Mouse (Mus musculus) G1E (cell line): ENCODE data around the gene 4933405L10Rik. TPM values are rescaled to one million over a fixed set of nuclear protein-coding genes. Genes with fewer than 3 reads are reported as not detected.

Source experiments
- ATAC-seq: 2 replicates; pipeline ENCODE4 v1.8.0; 2016; ENCODE audit warnings: mild to moderate bottlenecking; ENCODE audit not compliant: insufficient number of reproducible peaks, poor library complexity, low FRiP score, severe bottlenecking; ENCODE audit errors: extremely low read depth
- DNase-seq: peaks from one replicate; pipeline ENCODE4 v3.0.0; 2012; ENCODE audit warnings: low spot score
- H3K27me3 ChIP-seq: 2 replicates; pipeline ENCODE4 v1.6.1; 2012; ENCODE audit warnings: mild to moderate bottlenecking, low read length, inconsistent platforms; ENCODE audit not compliant: insufficient read depth
- H3K36me3 ChIP-seq: replicated peaks from 2 replicates; pipeline ENCODE3; 2012; ENCODE audit warnings: mild to moderate bottlenecking, inconsistent platforms
- H3K4me1 ChIP-seq: 2 replicates; pipeline ENCODE4 v1.6.1; 2012; ENCODE audit warnings: low read depth, low read length, inconsistent platforms, mixed read lengths; ENCODE audit not compliant: insufficient read depth
- H3K4me3 ChIP-seq: 2 replicates; pipeline ENCODE4 v1.5.1; 2012; ENCODE audit warnings: low read depth, mild to moderate bottlenecking, inconsistent platforms, low read length, moderate library complexity, mixed read lengths
- H3K9me3 ChIP-seq: replicated peaks from 2 replicates; pipeline ENCODE4 v1.6.1; 2012; ENCODE audit warnings: inconsistent platforms
- CTCF ChIP-seq: IDR thresholded peaks from 2 replicates; pipeline ENCODE4 v1.5.1; 2012; ENCODE audit warnings: low read depth, low read length, inconsistent platforms, mixed read lengths
- GATA1 ChIP-seq: IDR thresholded peaks from 2 replicates; pipeline ENCODE4 v1.6.1; 2012; ENCODE audit warnings: borderline replicate concordance, low read length, inconsistent platforms, mixed read lengths
- GATA2 ChIP-seq: IDR thresholded peaks from 2 replicates; pipeline ENCODE4 v1.6.1; 2012; ENCODE audit warnings: low read depth, low read length, inconsistent platforms, borderline replicate concordance
- POLR2AphosphoS5 ChIP-seq: IDR thresholded peaks from 2 replicates; pipeline ENCODE4 v1.6.1; 2012; ENCODE audit warnings: low read depth, low read length, inconsistent platforms; ENCODE audit not compliant: insufficient replicate concordance
- TAL1 ChIP-seq: conservative IDR thresholded peaks from 2 replicates; pipeline ENCODE4 v1.6.1; 2012; ENCODE audit warnings: low read depth, low read length, inconsistent platforms, mixed read lengths
- polyA plus RNA-seq: library from polyadenylated mRNA; stranded (reverse); fragments of >175 nt; gene quantifications from 2 replicates; pipeline ENCODE4 v1.2.3, GENCODE M21; 2012
- total RNA-seq, 2 experiments: library from RNA; stranded (forward) in 1 of 2; stranded (reverse) in 1 of 2; fragments of 200-1000 nt in 1 of 2; fragments of >200 nt in 1 of 2; fragmentation: Nextera tagmentation in 1 of 2; gene quantifications; 2 replicates each; pipeline ENCODE4 v1.2.3; 2014 to 2017

The 4933405L10Rik gene
- total and polyA plus RNA-seq, 3 experiments = 0.05 TPM; not detected in 2

DNA sequence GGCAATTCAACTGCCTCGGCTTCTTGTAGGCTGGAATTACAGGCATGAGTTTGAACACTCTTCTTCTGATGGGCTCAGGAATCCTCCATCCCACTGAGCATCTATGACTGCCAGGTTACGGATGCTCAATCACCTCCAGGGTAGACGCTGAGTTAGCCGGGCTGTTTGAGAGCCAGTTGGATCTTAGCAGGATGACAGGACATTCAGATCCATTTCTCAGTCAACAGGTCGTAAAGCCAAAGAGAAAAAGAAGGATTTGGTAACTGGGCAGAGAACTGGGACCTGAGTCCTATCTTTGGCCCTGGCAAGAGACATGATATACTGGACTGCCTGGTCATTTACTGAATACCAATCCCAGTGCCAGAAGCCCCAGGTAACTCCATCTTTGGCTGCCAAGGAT, 31.8 kb downstream of the 4933405L10Rik start:
- H3K9me3 ChIP-seq = no peaks in the 10 kb centered on the region
- DNase-seq = no peak
- H3K4me1 ChIP-seq = no peaks in the 10 kb centered on the region
- no peak for ATAC-seq
- H3K4me3 ChIP-seq = no peak overlapping the region
- H3K36me3 ChIP-seq = no peaks in the 10 kb centered on the region
- 0 out of 2 replicates have a peak, but pooled peaks cover 7% of the 10 kb centered on the region for H3K27me3 ChIP-seq
- no peak for TF ChIP-seq GATA1
- no peak for TF ChIP-seq GATA2
- TF ChIP-seq POLR2AphosphoS5 = no peak
- TF ChIP-seq TAL1 = no peak
- no peak for TF ChIP-seq CTCF

DNA sequence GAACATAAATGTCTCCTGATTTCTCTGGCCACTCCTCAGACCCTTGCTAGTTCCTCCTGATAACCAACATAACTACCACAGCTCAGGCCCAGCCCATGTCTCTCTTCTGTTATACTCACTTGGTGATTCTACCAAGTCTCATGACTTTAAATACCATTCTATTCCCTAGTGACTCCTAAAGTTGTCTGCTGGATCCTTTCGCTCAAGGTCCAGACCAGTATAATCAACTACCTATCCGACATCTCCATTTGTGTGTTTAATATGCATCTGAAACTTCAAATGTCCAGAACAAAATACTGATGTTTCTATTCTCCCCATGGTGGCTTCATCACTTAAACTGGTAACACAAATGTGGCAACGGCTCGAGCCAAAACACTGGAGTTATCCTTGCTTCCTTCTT, 35.8 kb downstream of the 4933405L10Rik start:
- Histone ChIP-seq H3K27me3 (no peaks in the 10 kb centered on the region), H3K9me3 (no peaks in the 10 kb centered on the region), H3K4me1 (peaks cover 7% of the 10 kb centered on the region), H3K36me3 (peaks cover 2% of the 10 kb centered on the region), H3K4me3 (no peak overlapping the region)
- no peak for ATAC-seq
- TF ChIP-seq GATA2 (no peak), GATA1 (no peak), TAL1 (no peak), POLR2AphosphoS5 (no peak), CTCF (no peak)
- no peak for DNase-seq

DNA sequence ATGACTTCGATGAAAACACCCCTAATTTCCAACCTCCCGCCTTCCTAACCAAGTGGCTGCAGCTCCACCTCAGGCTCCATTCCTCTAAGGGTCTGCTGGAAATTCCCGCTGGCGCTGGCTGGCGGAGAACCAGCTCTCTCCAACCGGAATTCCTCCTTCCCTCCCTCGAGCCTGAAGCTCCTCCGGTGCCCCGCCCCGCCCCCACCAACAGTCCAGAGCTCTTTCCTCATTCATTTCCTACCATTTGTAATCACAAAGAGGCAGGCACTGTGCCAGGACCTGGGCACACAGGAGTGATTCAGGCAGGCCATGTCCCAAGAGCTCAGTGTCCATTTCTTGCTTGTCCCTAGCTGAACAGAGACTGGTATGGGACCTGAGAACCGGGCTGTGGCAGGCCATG, 43.2 kb downstream of the 4933405L10Rik start:
- H3K4me3 ChIP-seq = no peak overlapping the region
- H3K27me3 ChIP-seq = no peaks in the 10 kb centered on the region
- H3K36me3 ChIP-seq = peaks cover 5% of the 10 kb centered on the region
- H3K4me1 ChIP-seq = peaks cover 16% of the 10 kb centered on the region
- ATAC-seq = no peak
- DNase-seq = no peak
- TF ChIP-seq POLR2AphosphoS5 = no peak
- TF ChIP-seq GATA2 = no peak
- TF ChIP-seq TAL1 = no peak
- no peak for TF ChIP-seq CTCF
- no peak for TF ChIP-seq GATA1
- no peaks in the 10 kb centered on the region for H3K9me3 ChIP-seq

DNA sequence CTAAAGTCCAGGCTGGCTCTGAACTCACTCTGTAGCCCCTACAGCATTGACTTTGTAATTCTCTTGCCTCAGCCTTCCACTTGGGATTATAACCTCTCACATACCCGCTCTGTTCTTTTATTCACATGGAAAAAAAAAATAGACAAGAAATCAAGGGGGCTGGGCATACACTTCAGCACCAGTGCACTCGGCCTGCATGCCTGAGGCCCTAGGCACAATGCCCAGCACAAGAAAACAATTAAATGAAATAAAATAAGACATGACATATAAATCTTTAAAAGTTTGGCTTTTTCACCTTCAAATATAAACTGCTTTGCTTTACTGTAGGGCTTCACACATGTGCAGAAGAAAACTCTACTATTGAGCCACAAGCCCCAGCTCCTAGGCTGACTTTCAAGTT, 46.5 kb downstream of the 4933405L10Rik start:
- H3K4me1 ChIP-seq = peaks cover 20% of the 10 kb centered on the region
- peaks cover 3% of the 10 kb centered on the region for H3K36me3 ChIP-seq
- DNase-seq = no peak
- no peak overlapping the region for H3K4me3 ChIP-seq
- no peaks in the 10 kb centered on the region for H3K9me3 ChIP-seq
- no peak for TF ChIP-seq GATA2
- ATAC-seq = no peak
- H3K27me3 ChIP-seq = no peaks in the 10 kb centered on the region

DNA sequence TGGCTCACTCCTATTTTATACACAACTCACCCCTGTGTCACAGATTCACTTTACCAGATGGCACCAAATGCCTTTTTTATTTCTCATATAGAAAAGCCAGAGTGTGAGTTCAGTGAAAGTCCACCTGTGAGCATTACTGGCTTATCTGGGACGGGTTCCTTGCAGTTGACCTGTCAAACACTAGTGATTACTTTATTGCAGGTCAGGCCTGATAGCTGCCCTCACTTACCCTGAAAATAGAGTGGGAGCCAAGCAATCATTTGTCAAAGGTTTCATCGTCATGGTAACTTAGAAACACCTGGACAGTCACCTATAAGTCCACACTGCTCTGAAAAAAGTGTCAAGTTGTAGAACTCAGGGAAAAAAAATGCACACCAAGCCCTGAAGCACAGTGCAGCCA, 47.2 kb downstream of the 4933405L10Rik start:
- Histone ChIP-seq H3K4me1 (peaks cover 27% of the 10 kb centered on the region), H3K9me3 (no peaks in the 10 kb centered on the region), H3K27me3 (no peaks in the 10 kb centered on the region), H3K36me3 (peaks cover 3% of the 10 kb centered on the region), H3K4me3 (no peak overlapping the region)
- no peak for ATAC-seq
- DNase-seq = no peak
- TF ChIP-seq CTCF (no peak), GATA1 (no peak), GATA2 (no peak), TAL1 (no peak), POLR2AphosphoS5 (no peak)

DNA sequence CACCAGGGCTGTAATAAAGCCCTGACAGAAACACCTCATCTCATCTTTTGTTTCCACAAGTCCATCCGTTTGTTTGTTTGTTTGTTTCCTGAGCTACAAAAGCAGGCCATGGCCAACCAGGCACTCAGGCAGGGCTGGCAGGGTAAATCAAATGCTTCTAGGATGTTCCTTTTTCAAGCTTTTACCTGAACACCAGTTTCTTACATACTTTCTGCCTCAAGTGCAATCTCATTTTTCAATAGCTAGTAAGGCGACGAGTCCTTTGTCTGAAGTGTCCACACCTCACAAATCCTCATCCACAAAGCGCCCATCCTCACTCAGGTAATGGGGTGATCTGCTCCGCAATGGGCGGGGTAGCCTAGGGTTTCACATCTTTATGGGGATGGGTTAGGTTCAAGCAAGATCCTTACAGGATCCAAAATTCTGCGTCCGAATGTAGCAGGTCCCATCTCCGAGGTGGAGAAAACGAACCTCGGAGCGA, 50.4 kb downstream of the 4933405L10Rik start:
- TF ChIP-seq POLR2AphosphoS5 = no peak
- TF ChIP-seq GATA1 = no peak
- TF ChIP-seq GATA2 = no peak
- TF ChIP-seq CTCF = no peak
- TF ChIP-seq TAL1 = no peak
- Histone ChIP-seq H3K27me3 (peaks cover 4% of the 10 kb centered on the region; the same call in 1 of the 2 replicates), H3K36me3 (no peaks in the 10 kb centered on the region), H3K9me3 (no peaks in the 10 kb centered on the region), H3K4me1 (peaks cover 21% of the 10 kb centered on the region), H3K4me3 (peak overlapping the region; percentile 83)
- no peak for ATAC-seq
- DNase-seq = peak; percentile 13

DNA sequence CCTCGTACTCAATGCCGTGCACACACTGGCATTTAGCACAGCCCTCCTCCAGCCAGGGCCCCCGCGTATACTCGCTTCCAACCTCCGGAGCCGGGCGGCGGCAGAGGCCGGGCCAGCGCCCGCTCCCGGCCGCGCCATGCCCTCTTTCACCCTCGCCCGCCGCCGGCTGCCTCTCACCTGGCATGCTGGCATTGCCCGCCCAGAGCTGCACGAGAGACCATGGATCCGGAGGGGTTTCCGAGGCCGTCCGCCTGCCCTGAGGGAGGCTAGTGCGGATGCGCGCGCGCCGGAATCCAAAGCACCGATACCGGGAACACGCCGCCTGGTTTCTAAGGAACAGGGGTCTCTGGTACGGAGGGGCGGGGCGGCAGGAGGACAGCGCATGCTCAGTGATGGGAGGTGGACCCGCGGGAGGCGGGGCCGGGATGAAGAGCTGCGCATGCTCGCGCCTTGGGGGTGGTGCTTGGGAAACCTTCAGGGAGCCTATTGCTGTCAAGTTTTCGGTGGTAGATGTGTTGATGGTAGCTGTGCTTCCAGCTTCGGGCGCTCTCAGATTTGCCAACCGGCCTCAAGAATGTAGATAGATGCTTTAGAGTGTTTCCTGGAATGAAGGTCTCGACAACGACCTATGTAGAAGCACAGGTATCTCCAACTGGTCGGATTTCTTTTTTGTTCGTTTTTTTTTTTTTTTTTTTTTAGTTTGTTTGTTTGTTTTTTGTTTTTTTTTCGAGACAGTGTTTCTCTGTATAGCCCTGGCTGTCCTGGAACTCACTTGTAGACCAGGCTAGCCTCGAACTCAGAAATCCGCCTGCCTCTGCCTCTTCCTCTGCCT, 51.0 kb downstream of the 4933405L10Rik start, which contains the start of gene Gfod2:
Gene Gfod2, minus strand, starts transcription at position 388 of the 832 bp plus-strand sequence.
- Histone ChIP-seq H3K36me3 (no peaks in the 10 kb centered on the region), H3K9me3 (no peaks in the 10 kb centered on the region), H3K4me1 (peaks cover 17% of the 10 kb centered on the region), H3K27me3 (peaks cover 4% of the 10 kb centered on the region; the same call in 1 of the 2 replicates), H3K4me3 (peak within 1 kb of the TSS; percentile 83)
- DNase-seq = peak; percentile 97
- TF ChIP-seq CTCF (no peak), GATA1 (no peak), GATA2 (no peak), POLR2AphosphoS5 (no peak), TAL1 (no peak)
- peak; percentile 88 for ATAC-seq

Other genes with a start within 250 kb of the 4933405L10Rik start
Only the 20 nearest of the 23 such genes appear.
- not detected in 2 replicates for gene Zdhhc1, start 210.8 kb upstream of the 4933405L10Rik start, total RNA-seq (2014; fragmentation: Nextera tagmentation)
- gene Zdhhc1, start 210.8 kb upstream of the 4933405L10Rik start, total RNA-seq (2017) = 0.16 and 0.29 TPM in 2 replicates
- gene Zdhhc1, start 210.8 kb upstream of the 4933405L10Rik start, polyA plus RNA-seq = 0.02 and 0.03 TPM in 2 replicates
- gene Hsd11b2, start 188.9 kb upstream of the 4933405L10Rik start, total RNA-seq (2014; fragmentation: Nextera tagmentation) = not detected in 2 replicates
- gene Hsd11b2, start 188.9 kb upstream of the 4933405L10Rik start, total RNA-seq (2017) = not detected in 2 replicates
- gene Hsd11b2, start 188.9 kb upstream of the 4933405L10Rik start, polyA plus RNA-seq = not detected in 2 replicates
- 151 and 178 TPM in 2 replicates for gene Atp6v0d1, start 141.6 kb upstream of the 4933405L10Rik start, total RNA-seq (2014; fragmentation: Nextera tagmentation)
- gene Atp6v0d1, start 141.6 kb upstream of the 4933405L10Rik start, total RNA-seq (2017) = 110 and 118 TPM in 2 replicates
- 30.0 and 37.0 TPM in 2 replicates for gene Atp6v0d1, start 141.6 kb upstream of the 4933405L10Rik start, polyA plus RNA-seq
- gene Ripor1, start 102.4 kb upstream of the 4933405L10Rik start, total RNA-seq (2014; fragmentation: Nextera tagmentation) = 179 and 221 TPM in 2 replicates
- gene Ripor1, start 102.4 kb upstream of the 4933405L10Rik start, total RNA-seq (2017) = 8.0 and 11.0 TPM in 2 replicates
- 141 and 150 TPM in 2 replicates for gene Ripor1, start 102.4 kb upstream of the 4933405L10Rik start, polyA plus RNA-seq
- gene Ctcf, start 71.1 kb upstream of the 4933405L10Rik start, total RNA-seq (2014; fragmentation: Nextera tagmentation) = 97.8 and 133 TPM in 2 replicates
- 62.3 and 78.9 TPM in 2 replicates for gene Ctcf, start 71.1 kb upstream of the 4933405L10Rik start, total RNA-seq (2017)
- gene Ctcf, start 71.1 kb upstream of the 4933405L10Rik start, polyA plus RNA-seq = 155 and 190 TPM in 2 replicates
- not detected in 2 replicates for gene Agrp, start 70.3 kb upstream of the 4933405L10Rik start, total RNA-seq (2014; fragmentation: Nextera tagmentation)
- gene Agrp, start 70.3 kb upstream of the 4933405L10Rik start, total RNA-seq (2017) = not detected in 2 replicates
- gene Agrp, start 70.3 kb upstream of the 4933405L10Rik start, polyA plus RNA-seq = 0.10 TPM in 1 of 2 replicates, not detected in the other
- 2.4 TPM in 1 of 2 replicates, not detected in the other for gene Carmil2, start 21.4 kb upstream of the 4933405L10Rik start, total RNA-seq (2014; fragmentation: Nextera tagmentation)
- gene Carmil2, start 21.4 kb upstream of the 4933405L10Rik start, total RNA-seq (2017) = 0.22 and 0.35 TPM in 2 replicates
- gene Carmil2, start 21.4 kb upstream of the 4933405L10Rik start, polyA plus RNA-seq = 0.59 and 0.89 TPM in 2 replicates
- 44.1 and 51.9 TPM in 2 replicates for gene Acd, start 6.6 kb upstream of the 4933405L10Rik start, total RNA-seq (2014; fragmentation: Nextera tagmentation)
- gene Acd, start 6.6 kb upstream of the 4933405L10Rik start, total RNA-seq (2017) = 25.8 and 28.7 TPM in 2 replicates
- gene Acd, start 6.6 kb upstream of the 4933405L10Rik start, polyA plus RNA-seq = 47.8 and 65.6 TPM in 2 replicates
- 3.6 and 6.2 TPM in 2 replicates for gene Pard6a, start 6.5 kb upstream of the 4933405L10Rik start, total RNA-seq (2014; fragmentation: Nextera tagmentation)
- 18.5 and 19.6 TPM in 2 replicates for gene Pard6a, start 6.5 kb upstream of the 4933405L10Rik start, total RNA-seq (2017)
- 6.2 and 6.6 TPM in 2 replicates for gene Pard6a, start 6.5 kb upstream of the 4933405L10Rik start, polyA plus RNA-seq
- 9.5 and 16.8 TPM in 2 replicates for gene Enkd1, start 555 bp downstream of the 4933405L10Rik start, total RNA-seq (2014; fragmentation: Nextera tagmentation)
- 10.5 and 13.6 TPM in 2 replicates for gene Enkd1, start 555 bp downstream of the 4933405L10Rik start, total RNA-seq (2017)
- 52.5 and 62.1 TPM in 2 replicates for gene Enkd1, start 555 bp downstream of the 4933405L10Rik start, polyA plus RNA-seq
- gene Gfod2, start 51.0 kb downstream of the 4933405L10Rik start, total RNA-seq (2014; fragmentation: Nextera tagmentation) = 0.92 and 4.4 TPM in 2 replicates
- 1.8 and 4.9 TPM in 2 replicates for gene Gfod2, start 51.0 kb downstream of the 4933405L10Rik start, total RNA-seq (2017)
- 2.6 and 3.0 TPM in 2 replicates for gene Gfod2, start 51.0 kb downstream of the 4933405L10Rik start, polyA plus RNA-seq
- gene Ranbp10, start 119.7 kb downstream of the 4933405L10Rik start, total RNA-seq (2014; fragmentation: Nextera tagmentation) = 35.6 and 114 TPM in 2 replicates
- 12.5 and 14.3 TPM in 2 replicates for gene Ranbp10, start 119.7 kb downstream of the 4933405L10Rik start, total RNA-seq (2017)
- 22.1 and 29.3 TPM in 2 replicates for gene Ranbp10, start 119.7 kb downstream of the 4933405L10Rik start, polyA plus RNA-seq
- not detected in 2 replicates for gene Tsnaxip1, start 120.1 kb downstream of the 4933405L10Rik start, total RNA-seq (2014; fragmentation: Nextera tagmentation)
- 0.06 and 0.16 TPM in 2 replicates for gene Tsnaxip1, start 120.1 kb downstream of the 4933405L10Rik start, total RNA-seq (2017)
- not detected in 2 replicates for gene Tsnaxip1, start 120.1 kb downstream of the 4933405L10Rik start, polyA plus RNA-seq
- gene Cenpt, start 145.6 kb downstream of the 4933405L10Rik start, total RNA-seq (2014; fragmentation: Nextera tagmentation) = 25.2 and 31.4 TPM in 2 replicates
- 14.4 and 14.6 TPM in 2 replicates for gene Cenpt, start 145.6 kb downstream of the 4933405L10Rik start, total RNA-seq (2017)
- gene Cenpt, start 145.6 kb downstream of the 4933405L10Rik start, polyA plus RNA-seq = 12.7 and 12.9 TPM in 2 replicates
- 18.1 and 22.5 TPM in 2 replicates for gene Thap11, start 147.5 kb downstream of the 4933405L10Rik start, total RNA-seq (2014; fragmentation: Nextera tagmentation)
- gene Thap11, start 147.5 kb downstream of the 4933405L10Rik start, total RNA-seq (2017) = 35.8 and 42.5 TPM in 2 replicates
- 31.7 and 34.2 TPM in 2 replicates for gene Thap11, start 147.5 kb downstream of the 4933405L10Rik start, polyA plus RNA-seq
- gene Nutf2, start 152.9 kb downstream of the 4933405L10Rik start, total RNA-seq (2014; fragmentation: Nextera tagmentation) = 378 and 465 TPM in 2 replicates
- 87.1 and 116 TPM in 2 replicates for gene Nutf2, start 152.9 kb downstream of the 4933405L10Rik start, total RNA-seq (2017)
- 284 and 322 TPM in 2 replicates for gene Nutf2, start 152.9 kb downstream of the 4933405L10Rik start, polyA plus RNA-seq
- 32.7 and 53.4 TPM in 2 replicates for gene Edc4, start 173.2 kb downstream of the 4933405L10Rik start, total RNA-seq (2014; fragmentation: Nextera tagmentation)
- 39.7 and 43.0 TPM in 2 replicates for gene Edc4, start 173.2 kb downstream of the 4933405L10Rik start, total RNA-seq (2017)
- gene Edc4, start 173.2 kb downstream of the 4933405L10Rik start, polyA plus RNA-seq = 27.4 and 29.7 TPM in 2 replicates
- not detected in 2 replicates for gene Nrn1l, start 185.9 kb downstream of the 4933405L10Rik start, total RNA-seq (2014; fragmentation: Nextera tagmentation)
- gene Nrn1l, start 185.9 kb downstream of the 4933405L10Rik start, total RNA-seq (2017) = 0.38 TPM in 1 of 2 replicates, not detected in the other
- 1.5 and 1.8 TPM in 2 replicates for gene Nrn1l, start 185.9 kb downstream of the 4933405L10Rik start, polyA plus RNA-seq
- 26.1 and 32.1 TPM in 2 replicates for gene Pskh1, start 192.8 kb downstream of the 4933405L10Rik start, total RNA-seq (2014; fragmentation: Nextera tagmentation)
- gene Pskh1, start 192.8 kb downstream of the 4933405L10Rik start, total RNA-seq (2017) = 21.3 and 22.7 TPM in 2 replicates
- 13.1 and 19.5 TPM in 2 replicates for gene Pskh1, start 192.8 kb downstream of the 4933405L10Rik start, polyA plus RNA-seq
- gene Ctrl, start 226.2 kb downstream of the 4933405L10Rik start, total RNA-seq (2014; fragmentation: Nextera tagmentation) = not detected in 2 replicates
- 0.38 and 1.1 TPM in 2 replicates for gene Ctrl, start 226.2 kb downstream of the 4933405L10Rik start, total RNA-seq (2017)
- 0.14 TPM in 1 of 2 replicates, not detected in the other for gene Ctrl, start 226.2 kb downstream of the 4933405L10Rik start, polyA plus RNA-seq